Mouse (Mus musculus) regulatory T cell (primary cell): Measurements from ENCODE around the gene Rnf5.

Source experiments
- in situ Hi-C: fragments of 300-600 bp; cut with MboI, MseI; formaldehyde crosslinking; loops from one replicate; pipeline ENCODE4 v1.15.1; 2025; ENCODE audit warnings: high pct_unique_total_duplicates

Gene Rnf5

GRCm38 (mm10) chr17:34637459-34637858 lies 34.0 kb upstream of the Rnf5 start:
- in situ Hi-C loops, result no loop called here

- in situ Hi-C loops, result no loop called here
Measured at GRCm38 (mm10) chr17:34635671-34636070, 32.2 kb upstream of the Rnf5 start.

GRCm38 (mm10) chr17:34632261-34632691 lies 28.8 kb upstream of the Rnf5 start:
- in situ Hi-C loops, result no loop called here

GRCm38 (mm10) chr17:34631647-34632046 lies 28.2 kb upstream of the Rnf5 start:
- in situ Hi-C loops, result no loop called here

- in situ Hi-C loops, result no loop called here
Measured at GRCm38 (mm10) chr17:34630761-34631301, 27.3 kb upstream of the Rnf5 start.

GRCm38 (mm10) chr17:34629796-34630603 lies 26.5 kb upstream of the Rnf5 start:
- in situ Hi-C loops, result no loop called here

- in situ Hi-C loops, result no loop called here
Measured at GRCm38 (mm10) chr17:34629221-34629751, 25.8 kb upstream of the Rnf5 start, which contains the start of gene Prrt1. TSS of gene Prrt1 (plus strand) at chr17:34629533.

GRCm38 (mm10) chr17:34628644-34628967 lies 25.1 kb upstream of the Rnf5 start:
- in situ Hi-C loops, result no loop called here

- in situ Hi-C loops, result no loop called here
Measured at GRCm38 (mm10) chr17:34627943-34628643, 24.6 kb upstream of the Rnf5 start, which contains the start of gene Ppt2. TSS of gene Ppt2 (minus strand) at chr17:34628510.

GRCm38 (mm10) chr17:34627093-34627942 lies 23.8 kb upstream of the Rnf5 start:
- in situ Hi-C loops, result no loop called here

GRCm38 (mm10) chr17:34626773-34627092 lies 23.2 kb upstream of the Rnf5 start:
- in situ Hi-C loops, result no loop called here

GRCm38 (mm10) chr17:34626062-34626772 lies 22.7 kb upstream of the Rnf5 start:
- in situ Hi-C loops, result no loop called here

GRCm38 (mm10) chr17:34624981-34625380 lies 21.5 kb upstream of the Rnf5 start:
- in situ Hi-C loops, result loop anchor here (25.0 kb wide), 1 partner anchor 713 kb away; the partner anchor contains the start of genes Daxx, Platr17, Tapbp and Zbtb22

GRCm38 (mm10) chr17:34623161-34623560 lies 19.7 kb upstream of the Rnf5 start:
- in situ Hi-C loops, result loop anchor here (25.0 kb wide), 1 partner anchor 711 kb away; the partner anchor contains the start of genes Daxx, Platr17, Tapbp and Zbtb22

GRCm38 (mm10) chr17:34621006-34621405 lies 17.5 kb upstream of the Rnf5 start:
- in situ Hi-C loops, result loop anchor here (25.0 kb wide), 1 partner anchor 709 kb away; the partner anchor contains the start of genes Daxx, Platr17, Tapbp and Zbtb22

- in situ Hi-C loops, result loop anchor here (25.0 kb wide), 1 partner anchor 707 kb away; the partner anchor contains the start of genes Daxx, Platr17, Tapbp and Zbtb22
Measured at GRCm38 (mm10) chr17:34618999-34619398, 15.5 kb upstream of the Rnf5 start.

- in situ Hi-C loops, result loop anchor here (25.0 kb wide), 1 partner anchor 704 kb away; the partner anchor contains the start of genes Daxx, Platr17, Tapbp and Zbtb22
Measured at GRCm38 (mm10) chr17:34615871-34616270, 12.4 kb upstream of the Rnf5 start, which contains the start of gene Egfl8. TSS of gene Egfl8 (minus strand) at chr17:34615971.

GRCm38 (mm10) chr17:34613830-34614229 lies 10.3 kb upstream of the Rnf5 start:
- in situ Hi-C loops, result loop anchor here (5.0 to 25.0 kb wide), 3 partner anchors 47 to 702 kb away; partner anchors contain the start of genes Daxx, Platr17, Tapbp and Zbtb22

GRCm38 (mm10) chr17:34613054-34613645 lies 9.7 kb upstream of the Rnf5 start:
- in situ Hi-C loops, result loop anchor here (5.0 to 25.0 kb wide), 3 partner anchors 46 to 701 kb away; partner anchors contain the start of genes Daxx, Platr17, Tapbp and Zbtb22
